Mouse (Mus musculus) heart, postnatal 0 days (tissue): ENCODE results near the gene Lgalsl.

Source experiments
- CTCF ChIP-seq: IDR thresholded peaks from 2 replicates; pipeline ENCODE4 v1.5.1; 2016; ENCODE audit warnings: antibody characterized with exemption, control low read depth, low read depth
- EP300 ChIP-seq: IDR thresholded peaks from 2 replicates; pipeline ENCODE4 v1.6.1; 2016; ENCODE audit warnings: antibody characterized with exemption, low read depth

- TF ChIP-seq CTCF (no peak), EP300 (no peak)
These were observed 31.2 kb upstream of the Lgalsl start for GRCm38 (mm10) chr11:20862101-20862500.
